Mouse (Mus musculus): ENCODE measurements around the gene Tenm3.

The Tenm3 gene

GRCm38 (mm10) chr8:48579732-48580131 is 264.0 kb downstream of the Tenm3 start:
- no peak for DNase-seq (ENCODE audit: low read depth, low spot score)

- no peak for DNase-seq (ENCODE audit: low read depth, low spot score)
Measured at GRCm38 (mm10) chr8:48579144-48579543, 264.6 kb downstream of the Tenm3 start.

- DNase-seq (ENCODE audit: low read depth, low spot score) = no peak
Measured at GRCm38 (mm10) chr8:48572941-48573340, 270.8 kb downstream of the Tenm3 start.

GRCm38 (mm10) chr8:48572345-48572744 is 271.4 kb downstream of the Tenm3 start:
- no peak for DNase-seq (ENCODE audit: low read depth, low spot score)

- no peak for DNase-seq (ENCODE audit: low read depth, low spot score)
Measured at GRCm38 (mm10) chr8:48568608-48569007, 275.1 kb downstream of the Tenm3 start.

- DNase-seq (ENCODE audit: low read depth, low spot score) = no peak
Measured at GRCm38 (mm10) chr8:48567929-48568607, 275.7 kb downstream of the Tenm3 start.

GRCm38 (mm10) chr8:48560227-48560626 is 283.5 kb downstream of the Tenm3 start:
- no peak for DNase-seq (ENCODE audit: low read depth, low spot score)

GRCm38 (mm10) chr8:48555546-48556141 is 288.1 kb downstream of the Tenm3 start:
- no peak for DNase-seq (ENCODE audit: low read depth, low spot score)

- DNase-seq (ENCODE audit: low read depth, low spot score) = no peak
Measured at GRCm38 (mm10) chr8:48554762-48555545, 288.8 kb downstream of the Tenm3 start.

GRCm38 (mm10) chr8:48553791-48554288 is 289.9 kb downstream of the Tenm3 start:
- DNase-seq (ENCODE audit: low read depth, low spot score) = no peak

- no peak for DNase-seq (ENCODE audit: low read depth, low spot score)
Measured at GRCm38 (mm10) chr8:48552306-48552705, 291.4 kb downstream of the Tenm3 start.

- DNase-seq (ENCODE audit: low read depth, low spot score) = no peak
Measured at GRCm38 (mm10) chr8:48551370-48551769, 292.4 kb downstream of the Tenm3 start.

- DNase-seq (ENCODE audit: low read depth, low spot score) = no peak
Measured at GRCm38 (mm10) chr8:48548908-48549307, 294.8 kb downstream of the Tenm3 start.

- DNase-seq (ENCODE audit: low read depth, low spot score) = no peak
Measured at GRCm38 (mm10) chr8:48545631-48546030, 298.1 kb downstream of the Tenm3 start.

- DNase-seq (ENCODE audit: low read depth, low spot score) = no peak
Measured at GRCm38 (mm10) chr8:48544840-48545239, 298.9 kb downstream of the Tenm3 start.

GRCm38 (mm10) chr8:48542141-48542540 is 301.6 kb downstream of the Tenm3 start:
- DNase-seq (ENCODE audit: low read depth, low spot score) = no peak

- DNase-seq (ENCODE audit: low read depth, low spot score) = no peak
Measured at GRCm38 (mm10) chr8:48540894-48541293, 302.9 kb downstream of the Tenm3 start.

- no peak for DNase-seq (ENCODE audit: low read depth, low spot score)
Measured at GRCm38 (mm10) chr8:48535833-48536232, 307.9 kb downstream of the Tenm3 start.

GRCm38 (mm10) chr8:48531795-48532194 is 312.0 kb downstream of the Tenm3 start:
- no peak for DNase-seq (ENCODE audit: low read depth, low spot score)

GRCm38 (mm10) chr8:48530916-48531570 is 312.7 kb downstream of the Tenm3 start:
- no peak for DNase-seq (ENCODE audit: low read depth, low spot score)

- DNase-seq (ENCODE audit: low read depth, low spot score) = no peak
Measured at GRCm38 (mm10) chr8:48527418-48527817, 316.3 kb downstream of the Tenm3 start.

GRCm38 (mm10) chr8:48522536-48523123 is 321.1 kb downstream of the Tenm3 start:
- no peak for DNase-seq (ENCODE audit: low read depth, low spot score)
